Mouse (Mus musculus) spleen, postnatal 14 days (tissue): Measurements from ENCODE around the gene Fbxo11.
A peak's percentile ranks its signal among the peaks of the same experiment; 100 is the strongest.
"Not testable (repeated sequence)": the region's sequence is repeated elsewhere in the genome, so short reads cannot be mapped to it uniquely, and the experiment has no call there.

Experiments used
- DNase-seq, 2 experiments: peaks; one replicate each; pipeline ENCODE4 v3.0.0; 2021 to 2022; ENCODE audit warnings: low spot score in 2 of 2

Gene Fbxo11

DNA sequence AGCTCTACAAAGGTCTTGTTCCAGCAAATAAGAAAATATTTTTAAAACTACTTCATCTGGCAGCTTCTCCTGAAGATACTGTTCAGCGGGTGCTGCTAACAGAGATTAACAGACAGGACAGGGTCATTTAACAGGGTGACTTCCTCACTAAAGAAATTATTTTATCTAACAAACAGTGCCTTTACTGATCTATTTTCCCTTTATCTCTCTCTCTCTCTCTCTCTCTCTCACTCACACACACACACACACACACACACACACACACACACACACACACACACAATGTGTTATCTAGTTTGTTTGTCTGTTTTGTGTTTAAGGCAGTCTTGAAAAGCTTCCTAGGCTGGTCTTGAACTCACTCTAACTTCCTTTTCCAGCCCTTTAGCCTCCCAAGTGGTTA, 50.6 kb downstream of the Fbxo11 start:
- DNase-seq: no peak

DNA sequence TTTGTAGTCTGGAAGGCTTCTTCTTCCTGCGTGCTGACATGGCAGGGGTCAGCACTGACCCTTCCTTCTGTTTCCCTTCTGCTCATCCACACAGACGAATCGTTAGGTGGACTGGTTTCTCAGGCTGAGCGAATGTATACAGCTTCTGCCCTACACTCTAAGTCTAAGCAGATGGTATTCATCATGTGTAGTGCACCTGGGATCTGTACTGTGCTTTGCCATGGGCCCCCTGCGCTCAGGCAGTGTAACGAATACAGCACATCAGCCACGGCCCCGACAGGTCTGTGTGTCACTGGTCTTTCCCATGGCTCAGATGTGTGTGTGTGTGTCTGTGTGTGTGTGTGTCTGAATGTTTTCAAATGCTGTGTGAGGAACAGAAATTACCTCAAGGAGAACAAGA, 58.1 kb downstream of the Fbxo11 start:
- DNase-seq: no peak

DNA sequence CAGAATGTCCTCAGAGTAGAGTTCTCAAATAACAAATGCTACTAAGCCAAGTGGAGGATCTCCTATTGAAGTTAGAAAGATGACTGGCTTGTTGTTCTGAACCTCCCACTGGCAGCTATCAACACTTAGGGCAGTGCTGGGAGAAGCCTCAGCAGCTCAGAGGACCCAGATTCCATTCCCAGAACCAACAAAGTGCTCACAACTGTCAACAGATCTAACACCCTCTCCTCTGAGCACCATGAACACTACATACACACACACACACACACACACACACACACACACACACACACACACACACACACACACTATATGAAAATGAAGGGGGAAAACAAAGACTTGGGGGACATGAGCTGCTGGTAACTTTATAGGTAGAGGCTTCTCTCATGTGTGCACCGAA, 60.2 kb downstream of the Fbxo11 start:
- no peak for DNase-seq

DNA sequence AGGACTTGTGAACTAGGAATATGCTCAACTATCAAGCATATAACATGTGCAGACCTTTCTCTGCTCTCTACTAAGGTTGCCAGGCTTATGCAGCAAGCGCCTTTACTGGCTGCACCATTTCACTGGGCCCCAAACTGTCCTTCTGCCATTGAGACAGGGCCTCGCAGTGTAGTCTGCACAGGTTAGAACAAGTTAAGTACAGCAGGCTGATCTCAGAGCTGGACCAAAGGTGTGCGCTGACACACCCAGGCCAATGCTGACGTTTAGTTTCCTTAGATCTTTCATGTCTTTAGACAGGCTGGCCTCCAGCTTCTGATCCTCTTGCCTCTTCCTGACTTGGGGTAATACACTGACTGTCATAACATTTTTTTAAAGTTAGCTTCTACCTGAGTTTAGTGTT, 67.3 kb downstream of the Fbxo11 start:
- DNase-seq: no peak

DNA sequence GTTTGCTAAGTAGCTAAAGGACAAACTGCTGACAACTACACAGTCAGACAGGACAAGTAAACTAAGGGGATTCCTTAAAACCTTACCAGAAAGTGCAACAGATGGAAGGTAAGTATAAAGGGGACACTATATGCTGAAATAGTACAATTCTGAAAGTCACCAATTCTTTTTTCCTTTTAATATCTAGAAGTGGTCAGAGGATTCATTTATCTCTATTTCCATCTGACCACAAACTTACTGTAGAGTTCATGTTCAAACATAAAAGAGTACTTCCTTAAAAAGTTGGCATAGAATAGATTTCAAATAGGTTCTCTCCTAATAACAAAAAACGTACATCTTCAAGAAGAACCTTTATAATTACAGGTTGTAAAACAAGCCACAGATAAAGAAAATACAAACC, 71.8 kb downstream of the Fbxo11 start:
- no peak for DNase-seq

DNA sequence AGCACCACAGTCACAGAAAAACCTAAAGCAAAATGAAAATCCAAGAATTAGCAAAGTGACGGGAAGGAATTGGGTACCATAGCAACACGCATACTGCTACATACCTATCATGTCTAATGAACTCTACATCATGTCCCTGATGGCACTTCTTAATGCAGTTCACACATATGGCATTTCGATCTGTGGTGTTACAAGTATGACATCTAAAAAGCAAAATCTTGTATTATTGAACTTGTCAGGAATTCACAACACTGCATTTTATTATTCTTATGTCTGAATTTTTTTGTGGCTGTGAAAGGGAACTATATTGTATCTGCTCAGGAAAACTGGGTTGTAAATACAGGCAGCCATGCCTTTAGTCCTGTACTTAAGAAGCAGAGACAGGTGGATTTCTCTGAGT, 72.9 kb downstream of the Fbxo11 start:
- DNase-seq: no peak

DNA sequence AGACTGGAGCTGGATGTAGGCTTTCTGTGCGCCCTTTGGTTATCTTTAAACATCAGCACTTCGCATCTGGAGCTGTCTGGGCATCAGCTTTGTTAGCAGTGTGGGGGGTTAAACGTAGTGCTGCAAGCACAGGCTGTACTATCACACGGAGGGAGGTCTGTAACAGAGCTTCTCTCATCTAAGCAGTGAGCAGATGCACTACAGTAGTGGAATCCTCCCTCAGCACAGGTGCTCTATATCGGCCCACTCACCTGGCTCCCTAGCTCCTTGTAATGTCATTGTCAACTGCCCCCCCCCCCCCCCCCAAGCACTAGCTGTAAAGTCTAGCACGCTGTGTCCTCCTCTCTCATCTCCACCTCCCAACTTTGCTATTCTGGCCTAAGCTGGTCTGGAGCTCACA, 77.6 kb downstream of the Fbxo11 start:
- no peak for DNase-seq

DNA sequence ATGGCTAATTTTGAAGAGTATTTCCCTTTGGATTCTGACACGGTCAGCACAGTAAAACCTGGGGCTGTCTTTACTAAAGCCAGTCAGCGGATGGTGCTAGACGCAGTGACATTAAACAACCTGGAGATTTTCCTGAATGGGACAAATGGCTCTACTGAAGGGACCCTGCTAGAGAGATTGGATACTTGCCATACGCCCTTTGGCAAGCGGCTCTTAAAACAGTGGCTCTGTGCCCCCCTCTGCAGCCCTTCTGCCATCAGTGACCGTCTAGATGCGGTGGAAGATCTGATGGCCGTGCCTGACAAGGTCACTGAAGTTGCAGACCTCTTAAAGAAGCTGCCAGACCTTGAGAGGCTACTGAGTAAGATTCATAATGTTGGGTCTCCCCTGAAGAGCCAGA, 79.2 kb downstream of the Fbxo11 start:
- no peak for DNase-seq

DNA sequence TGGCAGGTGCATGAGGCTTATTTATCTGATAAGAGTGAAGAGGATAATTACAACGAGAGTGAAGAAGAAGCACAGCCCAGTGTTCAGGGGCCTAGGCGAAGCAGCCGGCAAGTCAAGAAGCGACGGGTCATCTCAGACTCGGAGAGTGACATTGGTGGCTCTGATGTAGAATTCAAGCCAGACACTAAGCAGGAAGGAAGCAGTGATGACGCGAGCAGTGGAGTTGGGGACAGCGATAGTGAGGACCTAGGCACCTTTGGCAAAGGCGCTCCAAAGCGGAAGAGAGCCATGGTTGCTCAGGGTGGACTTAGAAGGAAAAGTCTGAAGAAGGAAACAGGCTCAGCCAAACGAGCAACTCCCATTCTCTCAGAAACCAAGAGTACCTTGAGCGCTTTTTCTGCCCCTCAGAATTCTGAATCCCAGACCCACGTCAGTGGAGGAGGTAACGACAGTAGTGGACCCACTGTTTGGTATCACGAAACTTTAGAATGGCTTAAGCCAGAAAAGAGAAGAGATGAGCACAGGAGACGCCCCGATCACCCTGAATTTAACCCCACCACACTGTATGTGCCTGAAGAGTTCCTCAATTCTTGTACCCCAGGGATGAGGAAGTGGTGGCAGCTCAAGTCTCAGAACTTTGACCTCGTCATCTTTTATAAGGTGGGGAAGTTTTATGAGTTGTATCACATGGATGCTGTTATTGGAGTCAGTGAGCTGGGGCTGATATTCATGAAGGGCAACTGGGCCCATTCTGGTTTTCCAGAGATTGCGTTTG, 80.5 kb downstream of the Fbxo11 start:
- no peak for DNase-seq

DNA sequence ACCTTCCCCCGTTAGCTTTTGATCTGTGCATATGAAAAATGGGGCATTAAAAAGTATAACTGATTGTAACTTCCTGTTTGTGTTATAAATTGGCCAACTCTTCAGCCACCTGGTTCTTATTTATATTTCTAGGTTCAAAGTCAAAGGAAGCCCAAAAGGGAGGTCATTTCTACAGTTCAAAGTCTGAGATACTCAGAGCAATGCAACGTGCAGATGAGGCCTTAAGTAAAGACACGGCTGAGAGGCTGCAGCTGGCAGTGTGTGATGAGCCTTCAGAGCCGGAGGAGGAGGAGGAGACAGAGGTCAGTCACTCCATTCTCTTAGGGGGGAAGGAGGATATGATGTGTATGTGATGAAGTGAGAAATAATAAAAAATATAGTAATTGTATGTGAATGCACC, 81.8 kb downstream of the Fbxo11 start:
- DNase-seq: no peak

DNA sequence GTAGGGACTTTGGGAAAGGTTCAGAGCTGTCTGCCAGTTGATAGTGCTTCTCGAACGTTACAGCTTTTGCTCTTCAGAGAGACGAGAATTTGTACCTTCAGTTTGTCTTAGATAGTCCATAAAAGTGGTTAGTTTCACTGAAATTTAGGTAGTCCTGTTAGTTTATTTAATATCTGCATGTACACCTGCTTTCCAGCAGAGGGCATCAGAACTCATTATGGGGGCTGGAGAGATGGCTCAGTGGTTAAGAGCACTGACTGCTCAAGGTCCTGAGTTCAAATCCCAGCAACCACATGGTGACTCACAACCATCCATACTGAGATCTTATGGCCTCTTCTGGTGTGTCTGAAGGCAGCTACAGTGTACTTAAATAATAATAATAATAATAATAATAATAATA, 83.0 kb downstream of the Fbxo11 start:
- no peak for DNase-seq

DNA sequence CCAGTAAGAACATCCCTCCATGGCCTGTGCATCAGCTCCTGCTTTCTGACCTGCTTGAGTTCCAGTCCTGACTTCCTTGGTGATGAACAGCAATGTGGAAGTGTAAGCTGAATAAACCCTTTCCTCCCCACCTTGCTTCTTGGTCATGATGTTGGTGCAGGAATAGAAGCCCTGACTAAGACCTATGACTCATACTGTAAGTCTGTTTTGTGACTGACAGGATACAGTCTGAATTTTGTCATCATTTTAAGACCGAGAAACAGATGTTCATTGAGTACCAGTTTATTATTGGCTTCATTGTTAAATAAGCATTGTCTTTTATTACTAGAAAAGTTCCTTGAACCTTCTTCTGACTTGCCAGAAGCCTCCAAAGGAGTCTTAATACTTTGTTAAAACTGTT, 85.4 kb downstream of the Fbxo11 start:
- DNase-seq: not testable (repeated sequence)

DNA sequence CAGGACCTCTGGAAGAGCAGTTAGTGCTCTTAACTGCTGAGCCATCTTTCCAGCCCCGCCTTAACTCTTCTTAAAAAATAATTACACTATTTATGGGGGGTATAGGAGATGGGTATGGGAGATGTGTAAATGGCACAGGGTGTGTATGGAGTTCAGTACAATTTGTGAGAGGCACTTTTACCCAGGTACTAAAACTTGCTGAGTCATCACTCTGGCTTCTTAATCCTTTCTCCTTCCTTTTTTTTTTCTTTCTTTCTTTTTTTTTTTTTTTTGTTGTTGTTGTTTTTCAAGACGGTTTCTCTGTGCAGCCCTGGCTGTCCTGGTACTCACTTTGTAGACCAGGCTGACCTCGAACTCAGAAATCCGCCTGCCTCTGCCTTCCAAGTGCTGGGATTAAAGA, 88.2 kb downstream of the Fbxo11 start:
- not testable (repeated sequence) for DNase-seq

DNA sequence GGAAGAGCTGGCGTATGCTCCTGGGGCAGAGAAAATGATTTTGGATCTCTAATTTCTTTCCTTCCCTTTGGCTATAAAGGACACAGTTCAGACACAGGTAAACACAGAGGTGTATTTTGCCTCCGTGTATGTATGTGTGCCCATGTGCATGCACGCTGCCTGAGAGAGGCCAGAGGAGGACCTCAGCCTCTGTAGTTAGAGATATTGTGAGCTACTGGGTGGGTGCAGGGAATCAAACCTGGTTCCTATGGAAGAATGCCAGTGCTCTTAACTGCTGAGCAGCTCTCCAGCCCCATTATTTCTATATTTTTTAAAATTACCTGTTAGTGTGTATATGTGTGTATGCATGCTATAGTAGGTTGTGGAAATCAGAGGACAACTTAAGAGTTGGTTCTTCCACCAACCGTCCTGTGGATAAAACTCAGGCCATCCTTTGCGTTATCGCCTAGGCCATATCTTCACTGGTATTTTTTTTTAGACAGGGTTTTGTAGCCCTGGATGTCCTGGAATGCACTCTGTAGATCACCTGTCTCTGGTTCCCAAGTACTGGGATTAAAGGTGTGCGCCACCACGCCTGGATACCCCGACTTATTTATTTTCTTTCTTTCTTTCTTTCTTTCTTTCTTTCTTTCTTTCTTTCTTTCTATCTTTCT, 88.8 kb downstream of the Fbxo11 start:
- no peak for DNase-seq

DNA sequence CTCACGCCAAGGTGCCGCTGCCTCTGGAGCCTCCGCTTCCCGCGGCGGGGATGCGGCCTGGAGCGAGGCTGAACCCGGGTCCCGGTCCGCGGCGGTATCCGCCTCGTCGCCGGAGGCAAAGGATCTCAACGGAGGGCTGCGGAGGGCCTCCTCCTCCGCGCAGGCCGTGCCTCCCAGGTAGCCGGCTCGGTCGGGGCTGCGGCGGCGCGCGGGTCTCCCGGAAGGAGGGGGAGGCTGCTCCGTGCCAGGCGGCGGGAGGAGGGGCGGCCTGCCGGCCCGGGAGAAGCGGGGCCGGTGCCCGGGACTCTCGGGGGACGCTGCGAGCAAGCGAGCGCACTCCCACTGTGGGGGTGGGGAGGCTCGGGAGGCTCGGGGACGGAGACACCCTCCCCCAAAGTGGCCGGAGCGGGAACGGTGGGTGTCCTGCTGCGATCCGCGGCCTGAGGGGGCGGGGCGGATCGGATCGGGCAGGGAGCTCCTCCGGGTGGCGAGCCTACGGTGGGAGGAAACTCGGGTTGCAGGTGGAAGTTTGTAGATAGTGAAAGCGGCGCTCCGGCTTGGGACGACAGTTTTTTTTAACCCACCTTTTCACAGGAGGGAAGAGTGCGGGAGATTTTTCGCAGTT, 89.8 kb downstream of the Fbxo11 start:
- peak; percentile 54 for DNase-seq

DNA sequence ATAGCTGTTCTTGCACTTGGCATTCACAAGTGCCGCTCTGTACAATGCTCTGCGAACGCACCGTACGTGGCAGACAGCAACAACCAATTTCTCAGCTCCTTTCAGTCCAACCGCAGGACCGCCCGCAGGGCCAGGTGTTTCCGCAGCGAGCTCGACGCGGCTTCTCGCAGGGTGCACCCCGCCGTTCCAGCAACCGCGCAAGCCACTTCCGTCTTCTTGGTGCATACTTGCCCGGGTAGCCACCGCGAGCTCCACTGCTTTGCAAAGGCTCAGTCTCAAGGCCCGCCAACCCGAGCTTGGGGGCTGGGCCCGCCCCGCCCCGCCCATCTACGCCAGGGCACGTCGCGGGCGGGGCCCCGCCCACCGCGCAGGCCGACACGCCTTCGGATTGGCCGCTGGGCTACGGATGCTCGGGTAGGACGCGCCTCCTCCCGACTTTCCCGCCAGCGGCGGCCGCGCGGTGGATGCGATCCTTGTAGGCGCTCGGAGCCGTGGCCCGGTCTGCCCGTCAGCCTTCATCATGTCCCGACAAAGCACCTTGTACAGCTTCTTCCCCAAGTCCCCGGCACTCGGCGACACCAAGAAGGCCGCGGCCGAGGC, 90.4 kb downstream of the Fbxo11 start, which contains the start of gene Msh6:
Msh6 (plus strand) TSS at position 434 of the 600 bp plus-strand sequence.
- peak; percentile 81 to 82 for DNase-seq

DNA sequence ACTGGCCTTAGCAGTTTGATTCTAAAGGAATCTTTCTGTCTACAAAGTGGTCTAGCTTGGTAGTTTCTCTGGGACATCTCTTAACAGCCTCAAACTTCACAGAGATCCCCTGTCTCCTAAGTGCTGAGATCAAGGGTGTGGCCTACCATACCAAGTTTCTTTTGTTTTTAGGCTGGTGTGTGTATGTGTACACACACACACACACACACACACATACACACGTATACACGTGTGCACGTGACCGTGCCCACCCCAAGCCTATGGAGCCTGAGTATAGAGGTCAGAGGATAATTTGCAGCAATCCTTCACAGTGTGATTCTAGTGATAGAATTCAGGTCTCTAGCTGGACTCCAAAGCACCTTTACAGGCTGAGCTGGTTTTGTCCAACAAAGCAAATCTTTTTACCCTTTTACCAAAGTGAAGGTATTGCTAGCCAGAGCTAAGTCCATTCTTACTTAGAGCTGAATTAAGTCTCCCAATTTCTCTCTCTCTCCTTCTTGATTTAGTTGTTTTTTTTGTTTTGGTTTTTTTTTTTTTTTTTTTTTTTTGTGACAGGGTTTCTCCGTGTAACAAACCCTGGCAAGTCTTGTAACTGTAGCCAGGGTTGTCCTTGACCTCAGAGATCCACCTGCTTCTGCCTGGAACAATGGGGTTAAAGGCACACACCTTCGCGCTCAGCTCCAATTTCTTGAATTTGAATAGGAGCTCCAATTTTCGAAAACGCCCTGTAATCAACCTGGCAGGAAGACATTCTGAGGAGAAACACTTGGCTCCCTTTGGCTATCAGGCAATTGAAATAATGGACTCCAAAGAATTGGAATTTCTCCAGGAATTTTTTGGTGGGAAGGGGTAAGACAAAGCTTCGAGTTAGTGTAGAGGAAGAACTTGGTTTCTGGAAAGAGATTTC, 91.6 kb downstream of the Fbxo11 start:
- no peak for DNase-seq

DNA sequence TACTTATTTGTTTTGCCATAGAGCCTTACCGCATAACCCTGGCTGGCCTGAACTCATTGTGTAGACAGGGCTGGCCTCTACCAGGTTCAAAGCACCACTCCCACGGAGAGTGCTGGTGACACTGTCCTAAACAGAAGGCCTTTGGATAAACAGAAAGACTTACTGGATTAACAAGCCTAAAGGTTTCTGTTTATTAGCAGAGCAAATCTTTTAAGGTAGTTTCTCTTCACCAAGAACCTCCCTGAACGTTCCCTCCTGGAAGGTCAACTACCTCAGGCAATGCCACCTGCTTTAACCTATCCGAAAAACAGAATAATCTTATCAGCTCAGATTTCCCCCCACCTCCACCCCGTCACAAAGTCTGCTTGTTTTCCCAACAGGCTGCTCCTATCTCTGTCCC, 92.2 kb downstream of the Fbxo11 start:
- DNase-seq: no peak

DNA sequence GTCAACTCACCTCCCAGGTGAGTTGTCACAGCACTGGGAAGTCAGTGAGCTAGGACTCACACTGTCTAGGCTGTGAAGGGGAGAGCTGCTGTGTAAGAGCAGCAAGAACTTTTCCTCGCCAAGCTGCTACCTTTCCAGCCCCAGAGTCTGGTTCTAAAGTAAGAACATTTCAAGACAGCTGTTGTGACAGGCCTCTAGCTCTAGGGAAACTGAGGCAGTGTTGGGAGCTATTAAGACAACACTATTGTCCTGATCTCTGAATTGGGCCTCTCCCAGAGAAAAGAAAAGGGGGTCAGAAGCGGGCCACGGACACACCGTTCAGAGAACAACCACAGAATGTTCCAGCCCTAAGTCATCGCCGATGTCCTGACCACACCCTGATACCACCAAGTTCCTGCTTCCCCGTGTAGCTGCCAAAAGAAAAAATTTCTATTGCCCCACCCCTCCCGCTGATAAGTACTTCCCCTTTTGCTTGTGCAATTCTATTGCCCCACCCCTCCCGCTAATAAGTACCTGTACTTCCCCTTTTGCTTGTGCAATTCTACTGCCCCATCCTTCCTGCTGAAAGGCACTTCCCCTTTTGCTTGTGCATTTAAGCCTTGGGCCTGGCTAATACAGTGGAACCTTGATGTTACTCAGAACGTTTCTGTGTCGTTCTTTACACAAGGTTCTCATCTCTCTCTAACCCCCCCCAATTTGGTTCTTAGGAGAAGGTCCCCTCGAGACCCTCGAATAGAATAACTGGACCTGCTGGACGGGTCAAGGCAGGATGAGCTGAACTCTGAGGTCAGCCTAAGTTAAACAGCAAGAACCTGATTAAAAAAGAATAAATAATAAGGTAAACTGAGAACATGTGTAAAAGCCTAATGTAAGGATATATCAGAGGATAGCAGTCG, 93.1 kb downstream of the Fbxo11 start:
- not testable (repeated sequence) for DNase-seq

DNA sequence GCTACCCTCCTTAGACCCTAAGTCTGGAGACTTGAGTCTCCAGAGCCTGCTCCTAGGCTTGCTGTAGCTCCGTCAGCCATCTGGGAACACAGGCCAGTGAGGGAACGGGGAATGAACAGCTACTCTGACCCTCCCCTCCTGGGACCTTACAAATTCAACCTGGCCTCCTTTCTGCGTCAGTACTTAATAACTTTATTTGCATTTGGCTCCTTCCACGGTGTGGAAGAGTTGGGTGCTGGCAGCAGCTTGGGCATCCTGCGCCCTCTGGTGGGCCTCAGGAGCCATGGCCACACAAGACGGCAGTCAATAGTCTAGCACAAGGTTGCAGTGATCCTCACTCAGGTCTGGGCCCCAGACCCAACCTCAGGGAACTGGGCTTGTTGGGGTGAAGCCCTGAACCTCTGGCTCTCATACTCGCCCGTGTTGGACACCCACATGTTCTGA, 96.6 kb downstream of the Fbxo11 start:
- DNase-seq: not testable (repeated sequence)
